Mouse (Mus musculus): Measurements from ENCODE around the gene Mycbpap. TPM values are rescaled to one million over a fixed set of nuclear protein-coding genes. Genes with fewer than 3 reads are reported as not detected.

Gene Mycbpap
- total RNA-seq, 2 experiments from 2014 or later = not detected

GRCm38 (mm10) chr11:94480382-94480781 lies 41.2 kb downstream of the Mycbpap start:
- DNase-seq = no peak

GRCm38 (mm10) chr11:94477651-94478050 lies 43.9 kb downstream of the Mycbpap start:
- peak; percentile 40 for DNase-seq

DNA sequence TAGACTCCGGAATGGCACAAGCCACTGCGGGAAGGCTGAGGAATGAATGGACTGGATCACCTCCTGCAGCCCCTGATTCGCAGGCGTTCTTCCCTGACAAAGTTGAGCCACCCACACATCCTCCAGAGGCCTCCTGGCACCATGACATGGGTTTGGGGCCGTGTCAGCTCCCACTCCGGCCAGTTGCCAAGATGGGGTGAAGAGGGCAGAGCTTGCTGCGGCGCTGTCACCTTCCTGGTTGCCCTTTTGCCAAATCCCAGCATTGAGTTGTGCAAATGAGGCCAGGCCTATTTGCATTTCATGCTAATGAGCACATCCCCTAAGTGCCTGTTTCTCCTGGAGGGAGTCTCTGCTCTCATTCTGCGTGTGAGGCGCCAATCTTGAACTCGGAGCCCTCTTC lies 45.8 kb downstream of the Mycbpap start:
- DNase-seq = no peak

DNA sequence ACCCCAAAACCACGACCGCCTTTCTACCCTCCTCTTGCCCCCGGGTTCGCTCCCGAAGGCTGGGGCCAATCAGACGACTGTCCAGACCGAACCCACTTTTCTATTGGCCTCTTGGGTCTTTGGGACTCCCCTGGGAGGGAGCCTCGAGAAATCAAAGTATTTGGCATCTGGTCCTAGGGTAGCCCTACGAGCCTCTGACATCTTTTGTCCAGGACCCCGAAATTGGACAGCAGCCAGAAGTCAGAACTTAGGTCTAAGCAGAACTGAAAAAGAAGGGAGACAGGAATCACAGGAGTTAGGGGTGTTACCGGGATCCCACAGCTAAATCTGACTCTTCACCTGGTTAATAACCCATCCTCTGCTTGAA lies 47.0 kb downstream of the Mycbpap start:
- no peak for DNase-seq

- peak; percentile 89 for DNase-seq
Observed at GRCm38 (mm10) chr11:94473707-94474543, 47.6 kb downstream of the Mycbpap start, which contains the start of gene Cacna1g. Gene Cacna1g (minus strand): TSS chr11:94474198.

DNA sequence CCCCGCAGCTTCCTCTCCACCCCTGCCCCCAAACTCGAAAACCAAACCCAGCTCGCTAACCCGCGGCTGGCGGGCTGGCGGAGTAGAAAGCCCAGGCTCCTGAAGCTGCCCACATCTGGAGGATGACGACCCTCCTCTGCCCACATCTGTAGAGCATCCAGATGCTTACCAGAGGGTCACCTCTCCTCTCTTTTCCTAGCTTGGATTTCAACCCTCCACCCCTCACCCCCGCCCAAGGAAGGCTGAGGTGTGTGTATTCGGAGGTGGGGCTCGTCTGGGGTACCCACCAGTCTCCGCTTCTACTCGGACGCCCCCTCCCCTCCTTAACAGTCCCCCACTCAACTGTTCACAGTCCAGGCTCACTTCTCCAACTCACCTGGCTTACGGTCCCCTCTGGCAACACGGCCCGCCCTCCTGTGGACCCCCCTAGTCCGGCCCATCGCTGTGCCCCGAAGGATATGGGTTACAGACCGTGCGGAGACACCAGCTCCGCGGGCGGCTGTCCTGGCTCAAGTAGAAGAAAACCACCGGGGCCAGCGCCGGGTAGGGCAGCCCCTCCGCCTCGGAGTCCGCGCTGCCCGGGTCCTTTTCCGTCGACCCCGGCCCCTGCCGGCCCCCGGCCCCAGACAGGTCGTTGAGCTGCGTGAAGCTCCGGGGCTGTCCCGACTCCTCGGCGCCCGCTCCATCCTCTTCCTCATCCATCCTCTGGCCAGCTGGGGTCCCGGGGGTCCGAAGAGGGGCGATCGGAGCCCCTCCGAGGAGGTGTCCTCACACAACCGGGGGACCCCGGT lies 48.4 kb downstream of the Mycbpap start:
- DNase-seq = no peak

GRCm38 (mm10) chr11:94472585-94472915 lies 49.0 kb downstream of the Mycbpap start:
- DNase-seq = no peak

DNA sequence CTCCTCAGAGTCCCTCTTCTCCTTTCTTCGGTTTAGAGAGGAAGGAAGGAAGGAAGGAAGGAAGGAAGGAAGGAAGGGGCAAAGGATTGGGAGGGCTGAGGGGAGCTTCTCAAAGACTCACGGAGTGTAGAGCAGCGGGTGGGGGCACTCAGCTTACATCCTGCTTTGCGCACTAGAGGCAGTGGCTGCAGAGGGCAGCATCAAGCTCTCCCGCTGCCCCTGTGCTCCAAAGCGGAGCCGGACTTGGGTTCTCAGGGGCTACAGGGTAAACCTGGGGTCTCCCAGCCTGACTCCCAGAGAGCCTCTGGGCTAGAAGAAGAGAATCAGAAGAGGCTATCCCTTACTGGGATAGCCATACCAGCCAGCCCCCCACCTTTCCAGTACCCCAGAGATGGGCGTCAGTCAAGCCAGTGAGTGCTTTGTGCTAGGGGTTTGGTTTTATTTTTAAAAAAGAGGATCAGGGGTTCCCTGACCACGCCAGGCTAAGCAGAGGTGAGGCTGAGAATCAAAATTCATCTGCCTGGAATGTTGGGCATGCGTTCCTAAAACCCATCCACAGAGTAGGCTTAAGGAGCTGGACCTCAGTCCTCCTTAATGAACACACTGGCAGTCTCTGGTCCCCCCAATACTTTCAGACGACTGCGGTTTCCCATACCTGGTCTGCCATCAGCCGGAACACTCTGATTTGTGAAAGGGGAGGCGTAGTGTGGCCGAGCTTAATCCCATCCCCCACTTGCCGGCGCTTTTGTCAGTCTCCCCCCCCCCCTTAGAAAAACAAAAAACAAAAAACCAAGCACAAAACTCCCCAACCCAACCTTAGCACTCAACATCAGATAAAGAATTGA lies 49.6 kb downstream of the Mycbpap start:
- DNase-seq = no peak

DNA sequence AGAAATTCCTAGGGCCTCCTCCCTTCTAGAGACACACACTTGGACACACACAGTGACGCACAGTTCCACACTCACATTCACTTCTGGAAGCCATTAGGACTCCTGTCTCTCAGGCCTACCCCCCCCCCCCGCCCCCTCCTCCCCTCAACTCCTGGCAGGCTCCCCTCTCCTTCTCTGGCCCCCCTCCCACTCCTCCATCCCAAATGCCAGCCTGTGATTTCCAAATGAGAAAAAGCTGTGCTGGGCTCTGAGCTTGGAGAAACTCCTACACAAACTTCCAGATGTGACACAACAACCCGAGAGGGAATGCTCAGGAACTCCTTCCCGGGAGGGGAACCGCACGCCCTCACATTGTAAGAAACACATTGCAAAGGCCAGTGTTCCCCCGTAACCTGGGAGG lies 51.2 kb downstream of the Mycbpap start:
- no peak for DNase-seq

DNA sequence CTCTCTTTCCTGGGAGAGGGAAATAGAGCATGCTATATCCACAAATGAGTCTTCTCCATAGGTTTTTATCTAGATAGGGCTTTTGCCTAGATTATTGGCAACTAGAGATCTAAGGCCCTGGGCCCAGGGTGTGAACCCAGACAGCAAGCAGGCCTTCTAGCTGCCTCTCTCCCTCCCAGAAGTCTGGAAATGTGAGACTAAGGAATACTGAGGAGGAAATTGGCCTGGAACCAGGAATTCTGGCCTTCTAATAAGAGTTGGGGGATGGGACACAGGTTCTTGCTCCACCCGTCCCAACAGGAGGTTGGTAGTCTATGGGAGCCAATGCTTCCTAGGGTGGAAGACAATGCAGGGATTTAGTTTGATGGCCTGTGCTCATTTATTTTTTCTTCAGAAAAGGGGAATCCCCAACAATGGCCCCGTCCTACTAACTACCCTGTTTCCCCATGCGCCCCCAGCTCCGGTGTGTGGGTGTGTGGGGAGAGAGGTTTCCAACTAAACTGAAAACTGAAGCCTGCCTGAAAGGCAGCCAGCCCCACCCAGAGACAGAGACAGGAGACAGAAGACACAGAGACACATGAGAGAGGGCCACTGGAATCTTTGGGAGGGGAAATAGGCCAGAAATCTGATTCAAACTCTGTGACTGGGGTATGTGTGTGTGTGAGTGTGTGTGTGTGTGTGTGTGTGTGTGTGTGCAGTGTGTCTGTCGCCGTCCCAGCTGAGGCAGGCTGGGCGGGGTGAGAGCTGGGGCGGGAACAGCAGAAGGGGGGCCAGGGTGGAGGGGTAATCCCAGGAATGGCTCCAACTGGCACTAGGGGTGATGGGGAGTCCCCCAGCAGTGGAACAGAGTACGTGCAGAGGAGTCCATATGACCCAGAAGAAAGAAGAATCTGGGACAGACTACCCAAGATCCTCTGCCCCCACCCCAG lies 52.1 kb downstream of the Mycbpap start:
- peak; percentile 40 for DNase-seq

DNA sequence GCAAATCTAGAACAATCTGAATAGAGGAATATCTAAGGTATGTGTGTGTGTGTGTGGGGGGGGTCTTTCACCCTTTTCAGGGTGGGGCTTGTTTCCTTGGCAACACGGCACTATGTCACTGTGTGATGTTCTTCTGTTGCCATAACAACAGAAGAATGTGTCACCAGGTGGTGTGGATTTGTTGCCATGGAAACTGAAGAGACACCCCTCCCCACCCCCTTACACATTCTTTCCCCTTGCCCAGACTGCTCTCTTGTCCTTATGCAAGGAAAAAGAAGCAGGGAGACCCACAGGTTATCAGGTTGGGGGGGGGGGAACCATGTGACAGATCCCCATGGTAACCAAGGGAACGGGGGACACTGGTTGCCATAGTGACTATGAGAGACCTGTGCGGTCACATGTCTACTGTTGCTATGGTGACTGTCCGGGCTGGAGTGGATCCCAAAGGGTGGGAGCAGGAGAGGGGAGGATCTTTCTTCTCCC lies 52.9 kb downstream of the Mycbpap start:
- no peak for DNase-seq

GRCm38 (mm10) chr11:94466333-94466855 lies 55.1 kb downstream of the Mycbpap start:
- DNase-seq = no peak

DNA sequence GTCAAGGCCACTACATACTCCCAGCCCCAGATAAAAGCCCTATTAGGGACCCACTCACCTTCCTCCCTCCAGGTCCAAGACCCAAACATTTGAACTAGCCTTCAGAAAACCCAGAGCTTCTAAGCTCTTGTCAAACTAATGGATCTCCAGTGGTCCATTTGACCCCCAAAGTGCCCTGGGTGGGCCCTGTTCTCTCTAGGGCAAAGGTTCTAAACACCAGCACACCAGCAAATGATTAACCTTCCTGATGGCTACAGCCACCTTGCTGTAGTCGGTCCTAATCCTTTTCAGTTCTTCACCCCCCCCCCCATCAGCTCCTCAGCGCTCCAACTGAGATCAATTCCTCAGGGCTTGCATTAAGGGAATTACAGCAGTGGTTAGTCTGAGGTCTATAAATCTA lies 57.4 kb downstream of the Mycbpap start:
- DNase-seq = no peak

DNA sequence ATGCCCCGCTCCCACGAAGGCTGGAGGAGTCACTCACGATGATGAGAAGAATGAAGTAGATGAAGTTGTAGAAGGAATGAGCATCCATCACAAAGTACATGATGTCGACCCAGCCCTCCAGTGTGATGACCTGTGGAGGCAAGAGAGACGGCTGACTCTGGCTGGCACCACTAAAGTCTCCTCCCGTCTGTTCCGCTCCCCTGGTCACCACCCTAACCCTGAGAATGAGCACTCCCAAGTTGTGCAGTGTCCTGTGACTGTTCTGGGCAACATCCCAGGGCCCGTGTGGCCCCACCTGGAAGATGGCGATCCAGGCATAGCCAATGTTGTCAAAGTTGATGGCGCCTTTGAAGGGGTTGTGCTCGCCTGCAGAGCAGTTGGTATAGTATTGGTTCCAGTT lies 59.7 kb downstream of the Mycbpap start:
- DNase-seq = no peak

DNA sequence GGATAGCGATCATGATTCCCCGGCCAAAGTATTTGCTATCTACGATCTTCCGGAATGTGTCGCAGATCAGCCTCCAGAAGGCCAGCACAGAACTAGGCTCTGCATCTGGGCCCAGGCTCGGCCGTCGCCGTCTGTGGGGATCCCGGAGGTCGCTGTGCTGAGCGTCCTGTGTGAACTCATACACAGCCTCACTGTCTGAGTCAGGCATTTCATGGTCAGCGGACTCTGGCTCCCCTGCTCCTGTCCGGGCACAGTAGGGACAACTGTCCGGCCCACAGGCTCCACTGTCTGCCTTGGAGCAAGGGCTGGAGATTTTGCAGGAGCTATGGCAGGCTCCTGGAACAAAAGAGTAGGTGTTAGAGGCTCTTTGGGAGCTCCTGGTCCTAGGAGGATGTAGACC lies 64.5 kb downstream of the Mycbpap start:
- no peak for DNase-seq

DNA sequence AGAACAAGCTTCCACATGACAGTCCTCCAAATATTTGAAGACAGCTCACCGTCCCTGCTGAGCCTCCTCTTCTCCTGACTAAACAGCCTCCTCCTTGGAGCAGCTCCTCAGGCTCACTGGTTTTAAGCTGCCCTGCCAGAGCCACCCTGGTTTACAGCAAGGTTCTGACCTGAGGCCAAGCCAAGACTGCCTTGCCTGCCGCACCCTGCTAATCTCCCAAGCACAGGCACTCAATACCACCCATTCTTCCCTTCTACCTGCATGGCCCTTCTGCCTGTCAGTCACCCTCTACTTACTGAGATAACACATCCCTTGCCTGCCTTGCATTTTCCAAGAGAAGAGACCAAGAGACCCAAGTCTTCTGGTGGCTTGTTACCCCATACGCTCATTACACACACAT lies 65.2 kb downstream of the Mycbpap start:
- no peak for DNase-seq

GRCm38 (mm10) chr11:94455161-94455820 lies 66.3 kb downstream of the Mycbpap start:
- DNase-seq = no peak

DNA sequence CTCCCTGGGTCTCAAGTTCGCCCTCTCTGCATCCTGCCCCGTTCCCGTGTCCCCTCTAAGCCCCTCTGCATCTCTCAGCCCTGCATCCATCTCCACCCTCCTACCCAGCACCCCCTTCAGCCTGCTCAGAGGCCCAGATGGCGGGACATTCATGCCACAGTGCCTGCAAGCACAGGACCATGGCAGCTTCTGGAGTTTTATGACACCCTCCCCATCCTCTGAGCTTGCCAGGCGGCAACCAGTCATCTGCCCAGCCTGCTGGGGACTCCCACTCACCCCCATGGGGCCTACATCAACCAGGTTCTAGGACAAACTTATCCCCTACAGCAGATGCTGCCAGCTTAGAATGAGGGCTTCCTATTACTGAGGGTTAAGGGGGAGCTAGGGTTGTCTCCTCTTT lies 66.8 kb downstream of the Mycbpap start:
- DNase-seq = no peak

All from gastrocnemius, postnatal 25 days (tissue).